Mouse (Mus musculus) brain, embryonic 14.5 days (tissue): ENCODE results near the gene Ss18l2. TPM values are rescaled to one million over a fixed set of nuclear protein-coding genes. Genes with fewer than 3 reads are reported as not detected.

Source experiments
- DNase-seq: peaks from one replicate; pipeline ENCODE4 v3.0.0-alpha.2; 2011; ENCODE audit warnings: low read depth
- CTCF ChIP-seq: fragments of 200-500 bp; IDR thresholded peaks from 2 replicates; pipeline ENCODE4 v1.5.1; 2012; ENCODE audit warnings: inconsistent platforms, mild to moderate bottlenecking, moderate library complexity, borderline replicate concordance; ENCODE audit not compliant: insufficient read depth, insufficient read length; ENCODE audit errors: extremely low read depth
- POLR2A ChIP-seq: fragments of 200-500 bp; IDR thresholded peaks from 2 replicates; pipeline ENCODE4 v1.6.1; 2012; ENCODE audit warnings: mild to moderate bottlenecking, inconsistent platforms, borderline replicate concordance; ENCODE audit not compliant: poor library complexity, insufficient read depth, insufficient read length, severe bottlenecking; ENCODE audit errors: extremely low read depth
- polyA plus RNA-seq: library from polyadenylated mRNA; depleted of rRNA; stranded (reverse); fragments of >200 nt; gene quantifications from 2 replicates; pipeline ENCODE4 v1.2.3, GENCODE M21; 2012

Gene Ss18l2
- polyA plus RNA-seq, 1 experiment = 65.3 TPM

DNA sequence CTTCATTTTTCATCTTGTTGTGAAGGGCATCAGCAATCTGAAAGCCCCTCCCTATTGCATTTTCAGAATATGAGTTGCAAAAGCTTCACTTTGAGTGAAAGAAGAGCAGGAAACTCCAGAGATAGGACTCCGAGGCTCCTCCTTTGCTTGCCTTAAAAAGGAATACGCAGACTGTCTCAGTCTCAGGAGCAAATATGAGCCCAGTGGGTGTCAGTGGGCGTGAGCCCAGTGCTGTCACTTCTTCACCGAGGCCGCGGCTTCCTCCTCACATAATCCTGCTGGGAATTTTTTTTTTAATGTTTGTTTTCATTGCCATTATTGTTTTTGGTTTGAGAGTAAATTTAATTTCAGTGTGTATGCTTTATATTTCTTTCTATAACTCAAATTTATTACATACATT lies 30.4 kb downstream of the Ss18l2 start:
- no peak for DNase-seq

DNA sequence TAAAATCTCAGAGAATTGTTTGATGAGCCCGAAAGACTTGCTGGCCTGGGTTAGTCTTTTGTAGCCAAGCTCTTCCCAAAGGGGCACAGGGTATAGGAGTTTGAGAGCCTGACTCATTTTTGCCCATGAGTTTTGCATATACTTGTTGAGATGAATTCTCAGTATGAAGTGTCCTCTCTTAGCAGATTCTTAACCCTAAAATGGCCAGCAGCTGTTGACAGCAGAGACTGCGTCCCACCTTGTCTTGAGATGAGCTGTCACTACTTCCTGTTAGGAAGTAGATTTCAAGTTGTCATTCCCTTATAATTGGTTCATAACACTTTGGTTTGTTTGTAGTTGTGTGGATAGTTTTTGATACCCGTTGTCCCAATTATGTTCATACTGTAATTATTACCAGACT lies 31.0 kb downstream of the Ss18l2 start:
- no peak for DNase-seq
- no peak for TF ChIP-seq POLR2A

More for the DNA sequence above, 30.4 kb downstream of the Ss18l2 start:
- TF ChIP-seq POLR2A (no peak), CTCF (no peak)

DNA sequence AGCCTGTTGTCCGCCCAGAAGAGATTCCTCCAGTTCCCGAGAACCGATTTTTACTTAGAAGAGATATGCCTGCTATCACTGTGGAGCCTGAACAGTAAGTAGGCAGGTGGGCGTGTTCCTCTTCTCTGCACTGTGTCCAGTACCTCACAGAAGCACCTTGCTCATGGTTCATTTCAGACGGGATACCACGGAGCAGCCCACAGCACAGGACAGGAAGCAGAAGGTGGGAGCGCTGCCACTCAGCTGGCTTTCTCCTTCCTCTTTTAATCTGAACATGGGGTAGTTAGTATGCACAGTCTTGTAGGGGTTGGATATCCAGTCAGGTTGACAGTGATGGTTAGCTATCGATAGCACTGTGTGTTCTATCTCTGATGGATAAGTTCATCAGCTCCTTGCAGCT lies 33.9 kb downstream of the Ss18l2 start:
- no peak for TF ChIP-seq CTCF
- TF ChIP-seq POLR2A = no peak
- DNase-seq = no peak

DNA sequence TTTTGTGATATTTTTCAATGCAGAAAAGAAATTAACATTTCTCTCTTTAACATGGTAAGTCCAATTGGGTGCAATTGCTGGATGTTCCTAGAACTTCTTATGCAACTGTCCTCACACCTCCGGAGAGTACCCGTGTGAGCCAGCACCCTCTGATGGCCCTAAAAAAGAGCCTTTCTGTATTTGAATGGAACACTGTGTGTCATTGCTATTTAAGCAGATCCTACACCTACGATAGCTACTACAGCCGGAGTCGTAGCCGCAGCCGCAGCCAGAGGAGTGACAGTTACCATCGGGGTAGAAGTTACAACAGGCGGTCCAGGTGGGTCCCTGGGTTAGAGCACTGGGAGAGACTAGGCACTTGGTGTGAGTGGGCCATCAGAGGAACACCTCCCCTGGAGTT lies 42.6 kb downstream of the Ss18l2 start:
- TF ChIP-seq POLR2A (no peak), CTCF (no peak)
- DNase-seq = no peak

DNA sequence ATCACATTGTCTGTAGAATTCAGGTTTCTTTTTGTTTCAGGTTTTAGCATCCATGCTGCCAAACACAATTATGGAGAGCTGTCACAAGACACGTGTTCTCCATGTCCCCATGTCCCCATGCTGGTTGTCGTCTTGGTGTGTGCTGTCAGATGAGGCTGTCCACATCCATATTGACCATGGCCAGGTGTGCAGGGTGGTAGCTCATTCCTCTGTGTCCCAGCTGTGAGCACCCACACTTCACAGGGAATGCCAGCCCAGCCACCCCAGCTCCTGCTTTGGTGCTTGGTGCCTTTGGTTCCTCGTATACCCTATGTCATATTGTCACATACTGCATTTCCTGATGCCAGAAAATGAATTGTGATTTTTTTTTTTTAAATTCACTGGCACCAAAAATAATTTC lies 44.5 kb downstream of the Ss18l2 start:
- no peak for DNase-seq

DNA sequence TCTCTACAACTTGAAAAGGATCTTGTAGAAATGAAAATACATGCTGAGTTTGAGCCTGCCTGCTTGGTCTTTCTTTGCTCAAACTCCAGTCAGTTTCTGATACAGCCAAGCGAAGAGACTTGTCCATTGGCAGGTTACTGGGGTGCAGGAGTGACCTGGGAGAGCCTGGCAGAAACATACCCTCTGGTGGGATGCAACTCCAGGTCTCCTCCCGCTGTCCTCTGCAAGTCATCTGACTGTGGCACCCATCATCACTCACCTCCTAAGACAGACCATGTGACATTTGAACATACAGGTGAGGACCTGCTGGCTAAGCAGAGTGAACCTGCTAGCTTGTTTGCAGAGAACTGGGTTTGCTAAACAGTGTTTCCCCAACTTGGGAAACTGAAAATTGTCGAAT lies 46.7 kb downstream of the Ss18l2 start:
- TF ChIP-seq POLR2A (no peak), CTCF (no peak)
- no peak for DNase-seq

More for the DNA sequence above, 44.5 kb downstream of the Ss18l2 start:
- TF ChIP-seq CTCF (no peak), POLR2A (no peak)

DNA sequence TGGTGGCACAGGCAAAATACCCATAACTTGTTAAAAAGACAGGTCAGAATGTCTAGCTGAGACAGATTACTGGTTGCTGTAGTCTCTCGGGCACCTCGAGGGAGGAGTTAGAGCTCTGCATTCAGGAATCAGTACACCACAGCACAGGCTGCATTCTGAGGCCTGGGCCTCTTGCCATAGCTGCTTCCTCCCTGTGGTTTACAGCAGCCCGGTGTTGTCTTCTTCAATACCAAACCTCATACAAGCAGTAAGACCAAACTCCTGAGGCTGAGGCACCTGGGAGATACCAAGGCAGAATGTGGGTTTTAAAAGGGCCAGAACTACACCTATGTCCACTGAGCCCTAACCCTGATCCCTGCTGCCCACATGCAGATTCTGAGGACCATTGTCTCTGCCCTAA lies 47.3 kb downstream of the Ss18l2 start:
- DNase-seq = peak; percentile 27
- TF ChIP-seq CTCF = no peak
- TF ChIP-seq POLR2A = no peak

DNA sequence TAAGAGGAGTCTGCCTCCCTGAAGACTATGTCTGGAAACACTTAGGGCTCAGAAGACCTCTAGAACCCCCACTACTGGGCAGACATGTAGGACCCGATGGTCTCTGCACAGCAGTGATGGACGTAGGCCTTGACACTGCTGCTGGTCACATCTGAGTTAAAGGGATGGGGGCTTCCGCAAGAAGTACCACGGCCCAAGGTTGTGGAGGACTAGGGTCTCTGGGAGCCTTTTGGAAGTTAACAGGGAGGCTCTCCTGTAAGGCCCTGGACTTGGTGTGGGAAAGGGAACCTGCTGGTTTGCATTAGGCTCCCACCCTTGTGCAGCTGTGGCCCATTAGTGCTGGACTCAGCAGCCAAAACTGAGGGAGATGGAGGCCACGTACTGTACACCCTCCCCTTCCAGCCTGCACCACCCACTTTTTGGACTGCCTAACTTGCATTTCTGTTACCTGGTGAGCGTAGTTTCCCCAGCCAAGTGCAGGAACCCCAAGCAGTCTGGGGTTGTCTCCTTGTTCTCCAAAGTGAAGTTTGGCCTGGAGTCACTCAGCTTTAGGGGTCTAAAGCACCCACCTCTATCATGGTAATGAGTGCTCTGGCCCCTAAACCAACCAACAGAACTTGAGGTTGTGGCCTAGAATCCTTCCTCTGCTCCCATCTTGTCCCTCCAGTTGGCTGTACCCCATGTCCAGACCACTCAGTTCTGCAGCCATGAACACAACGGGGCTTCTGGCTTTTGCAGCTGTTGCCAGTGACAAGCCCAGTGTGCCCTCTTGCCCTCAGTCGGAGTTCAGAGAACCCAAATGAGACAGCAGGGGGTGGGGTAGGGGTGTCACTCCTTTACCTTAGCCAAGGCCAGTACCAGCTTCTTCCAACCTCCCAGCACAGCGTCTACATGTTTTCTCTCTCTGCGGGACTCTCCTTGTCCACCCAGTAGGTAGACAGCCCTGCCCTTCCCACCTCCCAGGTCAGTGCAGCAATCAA lies 48.0 kb downstream of the Ss18l2 start:
- TF ChIP-seq CTCF (no peak), POLR2A (no peak)
- DNase-seq = no peak

DNA sequence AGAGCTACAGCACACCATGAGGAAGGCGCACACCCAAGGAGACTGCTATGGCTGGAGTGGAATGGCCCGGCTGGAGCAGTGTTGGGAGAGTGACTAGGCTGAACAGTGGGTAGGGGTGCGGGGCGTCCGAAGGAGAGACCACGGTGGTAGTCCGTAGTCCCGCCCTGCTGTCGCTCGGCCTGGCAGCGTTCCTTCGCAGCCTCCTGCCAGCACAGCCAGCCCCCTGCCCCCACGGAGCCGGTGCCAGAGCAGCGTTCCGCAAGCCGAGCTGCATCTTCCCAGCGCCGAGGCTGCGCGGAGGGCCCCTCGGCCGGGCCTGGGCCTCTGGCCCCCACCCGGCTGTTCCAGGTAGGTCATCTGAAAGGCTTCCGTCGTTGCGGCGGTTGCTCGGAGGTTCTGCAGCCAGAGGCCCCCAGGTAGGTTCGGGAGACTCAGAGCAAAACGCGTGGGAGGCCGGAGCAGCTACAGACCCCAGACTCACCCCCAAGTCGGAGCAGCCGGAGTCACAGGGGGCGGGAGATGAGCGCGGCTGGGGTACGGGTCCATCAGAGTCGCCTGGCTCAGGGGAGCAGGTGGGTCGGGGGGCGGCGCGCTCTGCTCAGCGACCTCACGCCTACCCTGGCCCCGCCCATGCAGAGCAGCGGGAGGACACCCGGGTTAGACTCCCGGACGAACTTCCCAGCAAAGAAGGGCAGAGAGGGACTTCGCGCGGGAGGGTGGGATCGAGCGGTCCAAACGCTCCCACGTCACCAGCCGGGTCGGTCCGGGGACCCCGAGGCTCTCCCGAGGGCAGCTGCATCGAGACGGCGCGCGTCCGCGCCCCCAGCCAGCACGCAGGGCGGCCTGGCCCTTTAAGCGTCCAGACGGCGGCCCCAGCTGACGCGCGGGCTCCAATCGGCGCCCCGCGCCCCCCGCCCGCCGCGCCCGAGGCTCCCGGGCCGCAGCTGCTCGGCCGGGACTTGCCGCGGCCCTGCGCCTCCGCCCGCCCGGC lies 49.3 kb downstream of the Ss18l2 start, which contains the start of gene Zfp651:
Zfp651 (plus strand) TSS at position 240 of the 991 bp plus-strand sequence.
- no peak for TF ChIP-seq CTCF
- peak; percentile 54 for TF ChIP-seq POLR2A
- peak; percentile 89 for DNase-seq

DNA sequence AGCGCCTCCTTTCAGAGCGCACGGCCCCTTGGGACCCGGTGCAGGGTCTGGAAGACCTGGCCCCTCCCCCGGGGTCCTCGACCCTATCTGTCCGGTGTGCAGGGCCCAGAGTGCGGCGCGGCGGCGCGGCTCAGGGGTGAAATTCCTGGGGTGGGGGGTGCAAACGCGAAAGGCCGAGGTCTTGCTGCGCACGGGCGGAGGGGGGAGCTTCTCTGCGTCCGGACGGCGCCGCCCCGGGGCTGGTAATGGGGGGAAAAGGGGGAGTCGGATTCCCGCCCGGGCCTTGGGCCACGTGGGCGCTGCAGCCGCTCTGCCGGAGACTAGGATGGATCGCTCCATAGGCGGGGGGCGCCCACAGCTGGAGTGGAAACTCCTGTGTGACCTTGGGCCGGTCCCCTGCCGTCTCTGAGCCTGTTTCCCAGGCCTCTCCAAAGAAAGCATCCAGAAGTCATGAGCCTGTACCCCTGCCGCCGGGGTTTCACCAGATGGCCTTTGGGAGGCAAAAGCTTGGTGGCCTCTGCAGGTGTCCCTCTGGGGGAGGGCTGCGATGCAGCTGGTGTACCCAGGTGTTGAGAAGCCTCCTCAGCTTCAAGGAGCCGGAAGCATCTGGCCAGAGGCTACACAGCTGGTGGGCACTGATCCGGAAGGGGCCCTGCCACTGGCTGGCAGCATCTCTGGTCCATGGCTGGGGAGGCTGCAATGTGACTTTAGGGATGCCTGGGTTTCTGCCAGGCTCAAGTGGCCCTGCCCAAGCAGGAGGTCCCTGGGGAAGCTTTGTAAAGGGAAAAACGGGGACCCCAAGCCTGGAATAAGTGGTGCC lies 50.4 kb downstream of the Ss18l2 start:
- no peak for TF ChIP-seq CTCF
- no peak for TF ChIP-seq POLR2A
- DNase-seq = peak; percentile 83
